Mouse (Mus musculus): ENCODE data around the gene Drd4.

The Drd4 gene

DNA sequence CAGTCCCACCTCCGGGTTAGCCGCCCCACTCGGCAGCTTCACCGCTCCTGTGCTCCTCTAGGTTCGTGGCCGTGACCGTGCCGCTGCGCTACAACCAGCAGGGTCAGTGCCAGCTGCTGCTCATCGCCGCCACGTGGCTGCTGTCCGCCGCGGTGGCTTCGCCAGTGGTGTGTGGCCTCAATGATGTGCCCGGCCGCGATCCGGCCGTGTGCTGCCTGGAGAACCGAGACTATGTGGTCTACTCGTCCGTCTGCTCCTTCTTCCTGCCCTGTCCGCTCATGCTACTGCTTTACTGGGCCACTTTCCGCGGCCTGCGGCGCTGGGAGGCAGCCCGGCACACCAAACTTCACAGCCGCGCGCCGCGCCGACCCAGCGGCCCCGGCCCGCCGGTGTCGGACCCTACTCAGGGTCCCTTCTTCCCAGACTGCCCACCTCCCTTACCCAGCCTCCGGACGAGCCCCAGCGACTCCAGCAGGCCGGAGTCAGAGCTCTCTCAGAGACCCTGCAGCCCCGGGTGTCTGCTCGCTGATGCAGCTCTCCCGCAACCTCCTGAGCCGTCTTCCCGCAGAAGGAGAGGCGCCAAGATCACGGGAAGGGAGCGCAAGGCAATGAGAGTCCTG lies 2.2 kb downstream of the Drd4 start:
- DNase-seq: no peak

DNA sequence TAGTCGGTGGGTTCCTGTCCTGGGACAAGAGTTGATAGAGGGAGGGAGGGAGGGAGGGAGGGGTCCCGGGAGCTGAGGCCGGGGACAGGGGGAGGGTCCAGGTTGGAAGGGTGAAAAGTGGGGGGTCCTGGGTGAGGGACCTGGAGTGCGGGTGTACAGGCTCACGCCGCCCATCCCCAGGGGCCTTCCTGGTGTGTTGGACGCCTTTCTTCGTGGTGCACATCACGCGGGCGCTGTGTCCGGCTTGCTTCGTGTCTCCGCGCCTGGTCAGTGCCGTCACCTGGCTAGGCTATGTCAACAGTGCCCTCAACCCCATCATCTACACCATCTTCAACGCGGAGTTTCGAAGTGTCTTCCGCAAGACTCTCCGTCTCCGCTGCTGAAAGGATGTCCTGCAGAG lies 2.7 kb downstream of the Drd4 start:
- no peak for DNase-seq

DNA sequence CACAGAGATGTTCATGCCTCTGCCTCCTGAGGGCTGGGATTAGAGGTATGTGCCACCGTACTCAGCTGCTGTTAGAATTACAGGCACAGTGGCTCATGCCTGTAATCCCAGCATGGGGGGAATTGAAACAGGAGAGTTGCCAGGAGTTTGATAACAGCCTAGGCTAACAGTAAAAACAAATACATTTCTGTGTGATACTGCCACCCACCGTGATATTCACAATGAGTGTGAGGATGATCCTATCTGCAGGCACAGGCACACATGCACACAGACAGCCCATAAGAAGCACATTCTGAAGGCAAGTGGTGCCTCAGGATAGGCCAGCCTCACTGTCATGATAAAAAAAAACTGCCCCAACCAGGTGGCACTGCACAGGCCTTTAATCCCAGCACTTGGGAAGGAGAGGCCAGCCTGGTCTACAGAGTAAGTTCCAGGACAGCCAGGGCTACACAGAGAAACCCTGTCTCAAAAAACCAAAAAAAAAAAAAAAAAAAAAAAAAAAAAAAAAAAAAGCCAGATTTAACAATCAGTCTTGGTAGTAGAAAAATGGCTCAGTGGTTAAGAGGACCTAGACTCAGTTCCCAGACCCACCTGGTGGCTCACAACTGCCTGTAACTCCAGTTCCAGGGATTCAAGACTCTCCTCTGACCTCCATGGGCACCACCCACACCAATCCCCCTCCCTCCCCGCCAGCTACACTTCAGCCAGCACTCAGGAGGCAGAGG lies 6.3 kb downstream of the Drd4 start:
- no peak for DNase-seq

DNA sequence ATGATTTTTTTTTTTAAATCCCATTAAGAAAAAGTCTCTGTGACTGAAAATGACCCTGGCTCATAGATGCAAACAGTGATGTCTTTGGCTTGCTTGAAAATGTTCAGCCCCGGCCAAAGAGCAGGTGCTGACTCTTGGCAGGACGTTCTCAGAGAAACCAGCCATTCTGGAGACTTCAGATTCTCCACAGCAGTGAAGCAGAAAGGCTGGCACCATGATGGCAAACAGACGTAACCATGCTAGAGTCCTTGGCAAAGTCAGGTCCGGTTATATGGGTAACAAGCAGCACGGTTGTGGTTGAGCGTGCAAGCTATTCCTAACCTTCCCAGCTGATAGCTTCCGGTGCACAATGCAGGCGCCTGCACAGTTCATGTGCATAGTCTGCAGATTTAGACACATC lies 7.4 kb downstream of the Drd4 start:
- DNase-seq: no peak

DNA sequence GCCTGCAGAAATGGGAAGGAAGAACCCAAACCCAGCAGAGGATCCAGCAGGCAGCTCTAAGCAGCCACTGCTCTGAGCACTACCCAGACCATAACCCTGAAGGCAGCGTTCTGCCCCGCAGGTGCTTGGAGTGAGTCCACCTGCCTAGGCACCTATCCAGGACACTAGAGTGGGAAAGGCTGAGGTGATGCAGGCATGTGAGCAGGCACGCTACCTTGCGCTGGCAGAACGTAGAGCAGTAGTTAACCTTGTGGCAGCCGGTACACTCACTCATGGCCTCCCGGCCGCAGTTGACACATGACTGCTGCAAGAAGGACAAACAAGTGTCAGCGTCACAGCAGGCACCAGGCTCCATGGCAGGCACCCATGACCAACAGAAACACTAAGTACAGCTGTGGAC lies 9.6 kb downstream of the Drd4 start:
- no peak for DNase-seq

DNA sequence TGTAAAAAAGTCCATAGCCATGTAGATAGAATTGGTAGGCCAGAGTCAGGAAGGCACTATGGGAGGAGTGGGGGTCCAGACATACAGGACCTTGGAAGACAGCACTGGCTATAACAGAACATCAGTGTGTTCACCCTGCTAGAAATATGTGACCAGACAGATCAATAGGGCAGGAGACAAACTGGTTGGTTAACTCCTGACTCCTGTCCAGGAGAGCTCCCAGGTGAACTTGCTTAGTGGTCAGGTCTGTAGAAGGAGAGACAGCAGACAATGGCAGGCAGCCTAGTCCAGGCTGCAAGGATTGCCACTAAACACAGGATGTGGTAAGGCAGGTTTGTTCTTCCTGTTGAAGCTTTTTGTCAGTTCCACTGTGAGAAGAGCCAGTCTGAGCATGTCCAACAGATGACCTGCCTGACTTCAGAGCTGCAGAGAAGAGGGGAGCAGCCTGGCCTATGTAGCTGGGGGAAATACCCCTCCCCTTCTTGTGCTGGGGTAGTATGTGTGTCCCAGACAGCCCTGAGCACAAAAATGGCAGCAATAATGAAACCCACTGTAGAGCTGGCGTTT lies 11.0 kb downstream of the Drd4 start:
- DNase-seq: peak; percentile 37 to 42

DNA sequence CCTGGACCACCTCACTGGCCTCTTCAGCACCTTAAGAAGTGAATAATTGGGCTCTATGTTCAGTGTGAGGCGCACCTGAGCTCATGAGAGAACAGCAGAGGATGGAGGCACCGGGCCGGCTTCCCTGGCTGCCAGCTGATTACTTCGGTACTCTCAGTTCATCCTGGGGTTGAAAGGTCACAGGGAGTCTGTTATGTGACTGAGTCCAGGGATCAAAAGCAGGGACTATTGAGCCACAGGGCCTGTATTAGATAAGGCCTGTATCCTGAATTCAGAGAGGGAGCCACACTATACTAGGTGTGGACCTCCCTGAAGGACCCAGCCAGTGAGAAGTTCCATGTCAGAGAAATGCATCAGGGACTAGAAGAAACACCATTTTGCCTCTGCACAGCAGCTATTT lies 12.7 kb downstream of the Drd4 start:
- no peak for DNase-seq

DNA sequence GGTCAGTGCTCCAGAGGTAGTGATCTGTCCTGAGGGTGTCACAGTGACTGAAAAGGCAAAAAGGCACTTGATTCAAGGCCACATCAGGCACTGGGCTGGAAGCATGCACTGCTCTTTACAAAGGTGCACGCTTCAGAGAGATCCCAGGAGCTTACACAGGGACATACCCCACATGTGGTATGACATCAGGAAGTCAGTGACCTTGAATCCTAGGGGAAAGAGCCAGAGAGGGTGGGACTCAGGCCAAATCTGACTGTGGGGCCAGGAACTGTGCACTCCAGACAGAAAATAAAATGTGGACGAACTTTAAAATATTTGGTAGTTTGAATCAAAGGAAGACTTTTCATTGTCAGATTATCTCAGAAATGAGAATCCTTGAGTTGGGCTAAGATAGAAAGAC lies 22.6 kb downstream of the Drd4 start:
- DNase-seq: no peak

DNA sequence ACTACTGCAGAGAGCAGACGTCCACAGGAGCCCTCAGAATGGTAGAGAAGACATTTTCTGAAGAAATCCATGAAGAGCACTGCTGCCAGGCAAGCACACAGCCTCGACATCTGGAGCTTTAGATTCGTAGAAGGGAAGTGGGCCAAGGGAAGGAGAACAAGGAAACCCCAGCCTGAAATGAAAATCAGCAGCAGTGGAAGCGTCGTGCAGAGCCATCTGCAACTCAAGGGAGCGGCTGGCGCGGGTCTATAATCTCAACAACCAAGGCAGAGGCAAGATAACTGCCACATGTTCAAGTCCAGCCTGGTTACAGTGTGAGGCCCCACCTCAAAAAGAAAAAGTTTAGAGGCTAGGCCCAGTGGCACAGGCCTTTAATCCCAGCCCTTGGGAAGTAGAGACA lies 23.3 kb downstream of the Drd4 start:
- no peak for DNase-seq

DNA sequence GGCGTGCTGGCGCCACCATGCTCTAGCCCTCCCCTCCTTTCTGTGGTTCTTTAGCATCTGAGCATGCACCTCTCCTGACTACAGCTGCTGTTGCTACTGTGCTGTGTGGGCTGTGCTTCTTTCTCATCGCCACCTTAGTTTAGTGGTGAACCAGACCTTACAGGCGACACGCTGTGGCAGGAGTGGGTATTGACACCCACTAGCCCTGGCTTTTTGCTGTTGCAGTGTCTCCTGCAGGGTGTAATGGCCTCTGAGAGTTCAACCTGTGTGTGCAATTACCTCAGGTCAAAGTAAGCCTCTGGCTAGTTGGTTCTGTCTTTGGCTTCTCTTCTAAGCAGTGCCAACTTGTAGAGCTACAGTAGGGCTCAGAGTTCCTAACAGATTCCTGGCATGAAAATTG lies 24.2 kb downstream of the Drd4 start:
- DNase-seq: peak; percentile 68 to 71

DNA sequence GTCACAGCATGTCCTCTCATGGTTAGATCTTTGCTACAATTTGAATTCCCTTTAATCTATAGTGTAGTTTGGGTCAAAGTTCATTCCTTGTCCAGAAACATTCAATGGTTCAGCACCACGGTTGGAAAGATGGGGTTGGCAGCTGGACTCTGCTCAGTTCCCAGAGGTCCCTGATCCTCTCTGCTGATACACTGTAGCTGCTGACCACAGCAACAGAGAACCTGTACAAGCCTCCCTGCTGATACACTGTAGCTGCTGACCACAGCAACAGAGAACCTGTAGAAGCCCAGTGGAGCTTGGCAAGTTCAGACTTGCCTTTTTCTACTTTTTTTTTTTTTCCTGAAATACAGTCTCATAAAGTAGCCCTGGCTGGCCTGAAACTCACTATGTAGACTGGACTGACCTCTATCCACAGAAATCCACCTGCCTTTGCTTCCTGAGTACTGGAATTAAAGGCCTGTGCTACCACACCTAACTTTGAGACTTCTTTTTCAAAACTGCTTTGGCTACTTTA lies 25.9 kb downstream of the Drd4 start:
- no peak for DNase-seq

DNA sequence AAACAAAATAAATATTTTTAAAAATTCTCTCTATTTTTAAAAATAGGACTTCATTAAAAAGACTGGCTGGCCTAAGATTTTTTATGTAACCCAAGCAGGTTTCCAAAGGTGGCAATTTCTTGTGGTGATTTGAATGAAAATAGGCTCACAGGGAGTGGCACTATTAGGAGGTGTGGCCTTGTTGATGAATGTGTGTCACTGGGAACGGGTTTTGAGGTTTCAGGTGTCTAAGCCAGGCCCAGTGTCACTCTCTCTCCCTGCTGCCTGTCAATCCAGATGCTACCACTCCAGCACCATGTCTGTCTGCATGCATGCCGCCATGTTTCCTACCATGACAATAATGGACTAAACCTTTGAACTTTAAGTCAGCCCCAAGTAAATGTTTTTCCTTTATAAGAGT lies 27.6 kb downstream of the Drd4 start:
- no peak for DNase-seq

DNA sequence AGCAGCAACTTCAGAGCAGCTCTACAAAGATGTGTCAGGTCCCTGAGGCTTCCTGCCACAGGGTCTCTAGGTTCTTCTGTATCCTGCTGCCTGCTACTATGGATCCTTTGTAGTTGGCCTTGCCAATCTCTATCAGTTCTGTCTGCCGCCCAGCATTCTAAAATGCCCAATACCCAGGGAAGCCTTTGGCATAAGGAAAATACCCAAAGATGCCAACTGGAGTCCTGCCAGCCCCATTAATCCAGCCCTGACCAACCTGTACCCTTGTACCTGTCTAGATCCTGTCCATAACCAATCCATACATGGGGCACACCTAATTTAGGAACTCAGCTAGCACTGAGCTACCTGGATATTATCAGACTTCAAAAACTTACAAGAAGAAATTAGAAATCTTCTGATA lies 32.9 kb downstream of the Drd4 start:
- DNase-seq: no peak

DNA sequence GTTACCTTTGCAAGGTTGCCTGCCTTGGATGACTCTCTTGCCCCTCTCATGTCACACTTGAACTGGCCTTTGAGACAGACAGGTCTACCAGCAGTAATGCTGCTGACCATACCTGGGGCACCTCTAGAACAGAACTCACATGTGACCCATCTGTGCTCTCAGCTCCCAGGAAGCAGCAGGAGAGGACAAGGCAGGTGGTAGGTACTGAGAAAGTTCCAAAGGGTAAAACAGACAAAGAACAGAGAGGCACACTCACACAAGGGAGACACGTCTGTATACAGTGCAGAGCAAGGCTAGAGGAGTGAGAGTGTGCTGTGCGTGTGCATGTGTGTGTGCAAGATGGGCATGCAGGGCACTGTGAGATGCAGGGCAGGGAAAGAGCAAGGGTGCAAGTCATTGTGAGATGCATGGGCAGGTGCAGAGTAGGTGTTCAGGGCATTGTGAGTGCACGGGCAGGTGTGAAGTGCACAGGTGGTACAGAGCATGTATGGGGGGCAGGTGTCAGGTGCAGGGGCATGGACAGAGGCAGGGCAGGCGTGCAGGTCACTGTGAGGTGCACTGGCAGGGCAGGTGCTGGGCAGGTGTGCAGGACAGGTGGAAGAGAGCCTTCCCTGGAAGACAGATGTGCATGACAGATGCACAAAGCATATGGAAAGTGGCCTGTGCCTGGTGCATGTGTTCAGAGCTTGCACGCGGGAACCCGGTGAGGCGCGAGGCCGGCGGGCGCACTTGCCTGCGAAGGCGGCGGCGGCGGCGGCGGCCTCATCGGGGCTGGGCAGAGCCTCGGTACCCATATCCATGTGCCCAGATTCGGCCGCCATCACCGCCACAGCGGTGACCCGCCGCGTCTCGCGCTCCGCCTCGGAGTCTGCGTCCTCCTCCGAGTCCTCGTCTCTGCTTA lies 35.0 kb downstream of the Drd4 start:
- DNase-seq: peak; percentile 57 to 67

DNA sequence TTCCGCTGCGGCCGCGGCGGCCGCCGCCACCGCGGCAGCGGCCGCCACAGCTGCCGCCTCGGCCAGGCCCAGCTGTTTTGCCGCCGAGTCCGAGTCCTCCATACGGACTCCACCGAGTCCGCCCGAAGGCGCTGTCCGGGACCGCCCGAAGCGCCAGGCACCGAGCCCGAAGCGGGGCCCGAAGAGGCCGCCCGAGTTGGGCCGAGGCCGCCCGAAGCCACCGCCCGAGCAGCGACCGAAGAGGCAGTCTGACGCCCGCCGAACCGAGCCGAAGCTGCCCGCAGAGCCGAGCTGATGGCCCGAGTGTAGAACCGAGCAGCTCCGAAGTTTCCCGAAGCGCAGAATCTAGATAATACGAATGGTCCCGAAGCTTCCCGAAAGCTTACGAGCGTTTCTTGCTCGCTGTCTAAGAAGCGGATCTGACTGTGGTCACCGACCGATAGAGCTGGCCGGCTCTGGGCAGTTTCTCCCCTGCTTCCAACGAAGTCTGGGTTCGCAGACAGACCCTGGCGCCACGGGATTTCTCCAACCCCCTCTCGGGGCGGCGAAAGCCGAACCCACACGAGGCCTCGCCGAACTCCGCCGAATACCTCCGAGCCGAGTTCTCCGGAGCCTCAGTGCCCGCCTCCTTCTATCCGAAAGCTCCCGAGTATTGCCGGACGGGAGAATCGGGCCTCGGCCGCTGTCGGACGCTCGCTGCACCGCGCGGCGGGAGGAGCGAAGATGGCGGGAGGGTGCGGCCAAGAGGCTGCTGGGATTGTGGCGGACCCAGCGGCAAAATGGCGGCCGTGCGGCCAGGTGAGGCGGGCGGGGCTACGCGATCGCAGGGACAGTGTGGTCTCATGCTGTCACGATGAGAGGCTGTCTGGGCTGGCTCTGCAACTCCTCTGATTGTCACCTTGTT lies 35.9 kb downstream of the Drd4 start, which contains the start of the genes Deaf1 and Tmem80:
Gene Deaf1 (minus strand): TSS at position 222 of the 904 bp plus-strand sequence.
Gene Tmem80 (plus strand): TSS at position 271 of the 904 bp plus-strand sequence.
- peak; percentile 98 for DNase-seq

DNA sequence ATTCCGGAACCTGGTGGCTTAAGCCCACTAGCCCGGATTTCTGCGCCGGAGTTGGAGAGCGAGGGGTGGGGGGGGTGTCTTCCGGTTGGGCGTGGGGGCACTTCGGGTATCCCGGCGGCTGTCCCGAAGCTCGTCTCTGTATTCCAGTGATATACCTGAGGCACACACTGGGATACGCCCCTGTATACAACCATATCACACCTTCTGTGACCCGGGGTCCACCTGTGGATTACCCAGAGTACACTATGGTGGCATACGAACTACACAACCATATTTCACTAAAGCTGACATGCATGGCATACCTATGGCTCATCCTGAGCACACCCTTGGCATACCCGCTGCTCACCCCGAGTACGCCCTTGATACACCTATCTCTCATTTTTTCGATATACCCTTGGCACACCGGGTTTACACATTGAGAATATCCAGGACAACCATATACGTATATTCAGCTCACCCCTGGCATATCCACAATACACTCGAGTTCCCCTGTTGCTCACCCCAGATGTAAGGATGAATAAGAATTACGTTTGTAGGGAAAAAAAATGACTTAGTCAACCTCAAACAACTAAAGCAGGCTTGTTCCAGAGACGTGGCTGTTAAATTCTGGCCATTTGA lies 36.7 kb downstream of the Drd4 start:
- no peak for DNase-seq

DNA sequence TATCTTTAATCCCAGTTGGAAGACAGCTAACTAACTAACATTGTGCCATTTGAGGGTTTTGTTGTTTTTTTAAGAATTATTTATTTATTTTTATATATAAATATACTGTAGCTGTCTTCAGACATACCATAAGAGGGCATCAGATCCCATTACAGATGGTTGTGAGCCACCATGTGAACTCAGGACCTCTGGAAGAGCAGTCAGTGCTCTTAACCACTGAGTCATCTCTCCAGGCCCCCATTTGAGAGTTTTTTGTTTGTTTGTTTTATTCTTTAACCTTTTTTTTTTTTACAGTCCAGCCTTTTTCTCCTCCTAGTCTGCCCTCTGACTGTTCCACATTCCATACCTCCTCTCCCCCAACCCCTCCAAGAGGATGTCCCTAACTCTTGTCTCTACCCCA lies 38.9 kb downstream of the Drd4 start:
- DNase-seq: no peak

DNA sequence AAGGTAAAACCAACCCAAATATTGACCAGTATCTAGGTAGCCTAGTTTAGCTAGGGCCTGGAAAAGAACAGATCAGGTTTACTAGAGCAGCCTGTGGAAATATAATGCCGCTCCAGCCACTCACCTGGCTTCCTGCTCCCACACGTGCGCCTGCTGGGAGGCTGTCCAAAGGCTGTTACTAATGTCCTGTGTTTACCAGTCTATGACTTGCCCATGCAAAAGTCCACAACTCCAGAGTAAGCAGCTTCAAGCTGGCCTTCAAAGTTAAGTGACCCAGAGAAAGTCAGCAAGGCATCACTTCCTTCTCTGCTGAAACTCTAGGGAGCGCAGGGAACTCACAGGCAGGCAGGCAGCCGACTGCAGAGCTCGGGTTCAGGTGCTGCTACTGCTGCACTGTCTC lies 40.2 kb downstream of the Drd4 start:
- DNase-seq: no peak

DNA sequence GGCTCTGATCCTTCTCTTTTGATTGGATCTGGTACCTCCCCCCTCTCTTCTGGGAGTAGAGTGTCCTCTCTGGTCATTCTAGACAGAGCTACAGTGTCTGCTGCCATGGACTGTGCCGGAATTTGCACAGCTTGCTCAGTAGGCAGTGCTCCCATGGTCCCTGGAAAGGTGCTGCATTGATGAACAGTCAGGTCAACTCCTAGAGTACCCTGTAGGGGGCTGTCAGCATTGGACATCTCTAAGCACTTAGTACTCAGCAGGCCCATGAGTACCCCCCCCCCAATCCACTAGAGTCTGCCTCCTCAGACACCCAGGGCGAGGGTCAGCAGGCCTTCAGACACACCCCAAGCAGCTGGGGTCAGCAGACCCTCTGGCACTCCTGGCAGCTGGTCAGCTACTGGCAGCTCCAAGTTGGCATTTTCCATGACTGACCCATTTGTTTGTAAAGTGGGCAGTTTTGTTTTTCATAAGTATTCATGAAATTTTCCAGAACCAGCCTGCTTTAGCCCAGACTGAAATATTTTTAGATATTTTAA lies 43.3 kb downstream of the Drd4 start:
- DNase-seq: no peak

DNA sequence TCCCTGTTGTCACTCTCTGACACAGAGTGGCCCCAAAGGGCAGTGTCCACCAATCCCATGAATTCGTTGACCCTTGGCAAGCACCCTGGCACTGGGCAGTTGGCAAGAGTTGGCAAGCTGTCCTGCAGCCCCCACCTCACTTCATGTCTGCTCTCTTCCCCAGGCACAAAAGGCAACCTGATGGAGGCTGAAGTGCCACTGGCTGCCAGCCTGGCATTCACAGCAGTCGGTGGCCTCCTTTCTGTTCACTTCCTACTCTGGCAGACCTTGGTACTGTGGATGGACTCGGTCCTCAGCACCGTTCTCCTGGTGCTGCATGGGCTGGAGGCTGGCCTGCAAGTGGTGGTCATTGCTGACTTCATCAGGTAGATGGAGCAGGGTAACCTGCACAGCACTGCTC lies 43.9 kb downstream of the Drd4 start:
- no peak for DNase-seq

DNA sequence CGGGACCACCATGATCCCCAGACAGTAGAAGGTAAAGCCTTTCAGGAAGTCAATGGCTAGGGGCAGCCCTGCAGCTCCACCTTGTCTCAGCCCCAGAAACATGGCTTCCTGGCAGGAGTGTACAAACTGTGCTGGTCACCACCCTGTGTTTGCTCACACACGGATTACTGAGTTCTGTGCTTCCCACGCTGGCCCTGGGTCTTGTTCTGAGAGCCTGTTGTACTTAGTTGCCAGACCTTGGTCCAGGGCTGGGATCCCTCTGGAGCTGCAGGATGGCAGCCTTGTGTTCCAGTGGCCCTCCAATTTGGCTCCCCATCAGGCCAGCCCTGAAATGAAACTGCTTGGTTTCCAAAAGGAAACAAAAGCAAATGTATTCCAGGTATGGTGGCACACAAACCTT lies 44.5 kb downstream of the Drd4 start:
- DNase-seq: no peak

All from thymus, postnatal 36 days (tissue).